Mouse (Mus musculus) neutrophil, adult 5-6 weeks (primary cell): ENCODE results near the gene Zp1. TPM values are rescaled to one million over a fixed set of nuclear protein-coding genes. Genes with fewer than 3 reads are reported as not detected.

ENCODE experiments used
- ATAC-seq: fragments of 151-379, 151-347 bp; 2 replicates; pipeline ENCODE4 v1.8.0; 2017; ENCODE audit warnings: mild to moderate bottlenecking, moderate TSS enrichment; ENCODE audit not compliant: insufficient number of reproducible peaks, poor library complexity, low FRiP score, severe bottlenecking; ENCODE audit errors: extremely low read depth
- total RNA-seq: library from RNA; stranded (forward); fragments of 200-1000 nt; gene quantifications from 2 replicates; pipeline ENCODE4 v1.2.3, GENCODE M21; 2017

Zp1 gene
- total RNA-seq, 1 experiment from 2014 or later = not detected

DNA sequence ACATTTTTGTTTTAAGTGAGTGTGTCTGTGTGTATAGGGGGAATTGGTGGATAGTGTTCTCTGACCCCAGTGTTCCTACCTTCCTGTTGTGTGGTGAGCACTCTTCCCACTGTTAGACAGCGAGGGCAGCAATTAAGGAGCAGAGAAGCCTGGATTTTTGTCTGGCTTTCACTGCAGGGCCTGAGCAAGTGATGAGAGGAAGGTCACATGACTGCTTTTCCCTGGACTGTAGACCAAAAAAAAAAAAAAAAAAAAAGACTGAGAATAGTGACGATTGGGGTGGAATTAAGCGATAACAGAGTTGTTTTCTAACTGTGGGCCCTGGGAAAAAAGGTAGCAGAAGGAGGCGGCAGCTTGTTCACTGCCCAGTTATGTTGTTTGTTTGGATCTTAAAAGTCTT lies 6.2 kb upstream of the Zp1 start:
- ATAC-seq = no peak

DNA sequence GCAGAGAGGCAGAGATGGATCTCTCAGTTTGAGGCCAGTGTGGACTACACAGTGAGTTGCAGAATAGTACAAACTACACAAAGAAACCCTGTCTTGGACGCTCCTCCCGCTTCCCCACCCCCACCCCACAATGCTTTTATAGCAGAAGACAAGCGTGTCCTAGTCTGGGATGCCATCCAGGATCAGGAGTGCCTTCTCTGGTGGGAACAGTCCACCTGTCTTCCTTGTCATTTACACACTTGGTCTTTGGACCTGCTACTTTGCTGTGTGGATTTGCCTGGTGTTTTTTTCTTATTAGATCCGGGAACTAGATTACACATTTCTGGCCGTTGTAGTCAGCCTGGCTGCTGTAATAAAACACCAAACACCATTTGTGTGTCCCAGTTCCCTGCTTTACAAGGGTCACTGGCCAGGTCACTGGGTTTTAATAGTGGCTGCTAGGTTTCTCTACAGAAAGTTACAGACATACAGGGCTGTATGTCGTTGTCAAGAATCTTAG lies 5.7 kb upstream of the Zp1 start:
- ATAC-seq = no peak

DNA sequence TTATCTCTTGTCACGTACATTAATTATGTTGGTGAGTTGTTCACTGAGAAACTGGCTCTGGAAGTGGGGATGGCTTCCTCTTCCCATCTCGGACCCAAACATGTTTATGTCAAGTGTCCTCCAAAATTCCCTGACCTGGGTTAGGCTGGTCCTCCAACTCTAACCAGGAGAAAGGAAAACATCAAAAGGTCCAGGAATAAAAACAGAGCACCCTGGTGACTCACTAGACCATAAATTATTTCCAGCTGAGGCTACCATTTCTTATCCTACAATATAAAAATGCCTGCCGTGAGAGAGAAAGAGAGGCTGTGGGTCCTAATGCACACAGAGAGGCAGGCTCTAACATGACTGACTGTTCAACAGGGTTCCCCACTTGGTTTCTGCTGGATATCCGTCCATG lies 3.8 kb upstream of the Zp1 start:
- no peak for ATAC-seq

DNA sequence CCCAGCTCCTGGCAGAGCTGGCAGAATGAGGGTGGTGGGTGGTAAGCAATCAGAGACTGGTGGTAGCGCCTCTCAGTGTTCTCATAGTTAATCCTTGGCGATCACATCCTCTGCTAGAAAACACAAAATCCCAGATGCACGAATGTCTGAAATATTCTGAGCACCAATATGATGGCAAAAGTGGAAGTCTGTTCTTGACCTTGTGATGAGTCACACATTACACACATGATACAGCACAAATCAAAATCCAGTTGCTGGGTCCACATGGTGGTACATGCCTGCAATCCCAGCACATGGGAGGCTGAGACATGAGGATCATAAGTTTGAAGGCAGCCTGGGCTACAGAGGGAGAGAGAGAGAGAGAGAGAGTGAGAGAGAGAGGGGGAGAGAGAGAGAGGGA lies 626 bp upstream of the Zp1 start:
- no peak for ATAC-seq

DNA sequence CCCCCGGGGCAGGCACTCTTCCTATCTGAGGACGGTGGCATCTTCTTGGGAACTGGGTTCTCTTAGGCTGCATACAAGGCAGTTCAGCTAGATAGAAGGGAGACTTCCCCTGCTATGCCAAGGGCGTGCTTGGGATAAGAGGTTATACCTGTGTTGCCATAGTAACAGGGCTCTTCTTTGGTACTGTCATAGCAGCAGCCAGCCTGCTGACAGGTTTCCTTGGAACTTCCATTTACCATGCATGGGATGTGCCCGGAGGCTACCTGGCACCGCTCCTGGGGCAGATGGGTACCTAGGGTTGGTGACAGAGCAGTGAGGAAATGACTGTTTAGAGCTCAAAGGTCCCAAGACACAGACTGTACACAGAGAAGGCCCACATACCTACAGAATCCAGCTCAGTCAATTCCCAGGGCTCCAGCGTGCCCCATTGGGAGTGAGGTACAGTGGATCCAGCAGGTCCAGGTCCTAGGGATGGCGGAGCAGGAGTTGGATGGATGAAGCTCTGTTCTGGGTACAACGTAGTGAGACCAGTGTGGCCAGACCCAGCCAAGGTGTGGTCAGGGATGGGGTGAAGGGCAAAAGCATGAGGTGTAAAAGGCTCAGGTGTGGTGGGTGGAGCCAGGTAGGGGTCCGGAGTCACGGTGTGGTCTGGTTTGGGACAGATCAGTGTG lies 2.0 kb downstream of the Zp1 start:
- ATAC-seq = no peak

DNA sequence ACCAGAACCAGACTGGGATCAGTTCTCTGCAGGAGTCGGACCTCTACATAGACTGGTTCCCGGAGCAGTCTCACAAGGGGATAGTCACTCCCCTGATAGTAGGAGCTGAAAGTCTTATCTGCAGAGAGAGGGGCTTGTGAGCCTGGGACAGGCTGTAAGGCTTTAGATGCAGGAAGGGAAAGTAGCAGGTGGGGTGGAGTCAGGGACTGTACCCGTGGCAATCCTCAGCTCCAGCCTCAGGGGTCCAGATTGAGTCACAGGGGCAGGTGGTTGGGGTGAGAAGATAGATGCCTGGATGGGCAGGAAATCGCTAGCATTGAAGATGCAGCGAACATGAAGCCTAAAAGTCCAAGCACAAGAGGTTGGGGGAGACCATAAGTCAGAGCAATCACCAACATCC lies 3.9 kb downstream of the Zp1 start:
- no peak for ATAC-seq

DNA sequence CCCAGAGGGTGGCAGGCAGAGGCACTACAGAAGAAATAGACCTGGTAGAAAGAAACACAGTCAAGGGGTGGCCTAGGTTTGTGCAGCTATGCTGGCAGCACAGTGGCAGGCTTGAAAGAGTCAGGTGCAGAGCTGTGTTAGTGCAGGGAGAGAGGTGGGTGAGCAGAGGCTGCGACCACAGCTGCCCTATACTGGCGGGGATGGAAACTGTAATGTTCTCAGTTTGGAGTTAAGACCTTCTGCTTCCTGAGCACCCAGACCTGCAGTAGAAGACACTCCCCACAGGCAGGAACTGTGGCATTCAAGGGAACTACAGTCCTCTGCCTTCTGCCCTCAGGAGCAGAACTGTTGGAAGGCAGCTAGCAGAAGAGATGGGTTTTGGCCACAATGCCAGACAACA lies 5.6 kb downstream of the Zp1 start:
- ATAC-seq = no peak

DNA sequence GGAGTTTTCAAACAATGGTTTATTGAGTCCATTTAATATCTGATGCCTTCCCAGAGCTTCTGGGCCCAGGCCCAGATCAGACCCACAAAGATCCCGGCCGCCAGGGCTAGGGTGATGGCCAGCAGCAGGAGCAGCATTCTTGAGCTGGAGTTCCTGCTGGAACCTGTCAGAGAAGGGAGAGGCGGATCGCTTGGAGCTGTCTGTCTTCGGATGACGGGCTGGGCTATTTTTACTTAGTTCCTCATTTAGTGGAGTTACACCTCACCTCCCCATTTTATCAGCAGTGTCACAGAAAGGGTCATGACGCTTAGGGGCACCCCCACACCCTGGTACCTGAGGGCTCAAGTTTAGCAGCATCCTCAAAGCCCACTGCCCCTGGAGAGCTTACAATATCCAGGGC lies 6.1 kb downstream of the Zp1 start:
- ATAC-seq = peak; percentile 55

DNA sequence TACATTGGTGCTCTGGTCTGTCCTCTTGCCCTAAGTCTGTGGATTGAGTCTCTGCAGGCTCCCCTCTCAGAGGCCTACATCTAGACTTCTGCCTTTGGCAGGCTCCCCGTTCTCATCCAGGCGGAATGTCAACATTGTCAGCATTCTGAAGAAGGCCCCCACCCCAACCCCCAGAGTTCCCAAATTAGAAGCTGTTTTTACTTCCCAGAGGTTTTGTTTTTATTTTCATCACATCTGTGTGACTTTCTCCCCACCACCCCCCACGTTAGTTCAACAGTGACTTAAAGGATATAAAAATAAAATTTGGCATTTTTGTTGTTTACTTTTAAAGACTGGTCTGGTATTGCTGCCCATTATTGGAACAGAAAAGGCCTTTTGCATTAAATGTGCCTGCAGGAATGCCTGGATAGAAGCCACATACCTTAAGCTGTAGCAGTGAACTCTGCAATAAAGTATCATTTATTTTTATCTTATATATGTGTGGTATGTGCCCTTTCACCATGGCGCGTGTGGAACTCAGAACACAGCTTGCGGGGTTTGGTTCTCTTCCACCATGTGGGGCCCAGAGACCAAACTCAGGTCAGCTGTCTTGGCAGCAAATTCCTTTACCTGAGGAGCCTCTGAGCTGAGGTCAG lies 11.2 kb downstream of the Zp1 start:
- no peak for ATAC-seq

DNA sequence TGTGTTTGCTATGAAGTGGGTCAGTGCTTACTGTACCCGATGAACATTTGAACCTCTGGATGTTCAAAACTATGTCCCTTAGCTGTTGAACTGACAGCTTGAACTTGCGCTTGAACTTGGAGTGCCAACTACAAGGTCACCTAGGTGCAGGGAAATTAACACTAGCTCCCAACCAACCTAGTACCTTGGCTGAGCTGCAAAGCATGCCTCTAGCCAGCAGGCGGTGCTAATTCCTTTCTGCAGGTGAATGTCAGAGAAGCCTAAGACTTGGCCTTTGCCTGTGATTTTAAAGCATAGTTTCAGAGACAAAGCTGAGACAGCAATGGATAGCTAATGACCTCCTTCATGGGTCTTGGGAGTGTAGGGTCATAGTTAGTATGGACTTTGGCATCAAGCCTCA lies 12.5 kb downstream of the Zp1 start:
- ATAC-seq = peak; percentile 43; the same call in 1 of the 2 replicates

DNA sequence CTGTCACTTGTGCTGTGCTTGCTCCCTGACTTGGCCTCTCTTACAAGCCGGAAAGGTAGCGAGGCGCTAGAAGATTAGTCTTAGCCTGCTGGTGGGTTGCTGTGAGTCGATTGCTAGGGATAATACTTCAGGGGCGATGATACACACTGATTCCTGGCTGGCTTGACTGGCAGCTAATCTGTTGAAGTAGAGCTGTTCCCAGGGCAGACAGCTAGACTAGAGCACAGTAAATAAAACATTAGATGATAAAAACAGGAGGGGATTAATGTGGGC lies 14.8 kb downstream of the Zp1 start:
- no peak for ATAC-seq

DNA sequence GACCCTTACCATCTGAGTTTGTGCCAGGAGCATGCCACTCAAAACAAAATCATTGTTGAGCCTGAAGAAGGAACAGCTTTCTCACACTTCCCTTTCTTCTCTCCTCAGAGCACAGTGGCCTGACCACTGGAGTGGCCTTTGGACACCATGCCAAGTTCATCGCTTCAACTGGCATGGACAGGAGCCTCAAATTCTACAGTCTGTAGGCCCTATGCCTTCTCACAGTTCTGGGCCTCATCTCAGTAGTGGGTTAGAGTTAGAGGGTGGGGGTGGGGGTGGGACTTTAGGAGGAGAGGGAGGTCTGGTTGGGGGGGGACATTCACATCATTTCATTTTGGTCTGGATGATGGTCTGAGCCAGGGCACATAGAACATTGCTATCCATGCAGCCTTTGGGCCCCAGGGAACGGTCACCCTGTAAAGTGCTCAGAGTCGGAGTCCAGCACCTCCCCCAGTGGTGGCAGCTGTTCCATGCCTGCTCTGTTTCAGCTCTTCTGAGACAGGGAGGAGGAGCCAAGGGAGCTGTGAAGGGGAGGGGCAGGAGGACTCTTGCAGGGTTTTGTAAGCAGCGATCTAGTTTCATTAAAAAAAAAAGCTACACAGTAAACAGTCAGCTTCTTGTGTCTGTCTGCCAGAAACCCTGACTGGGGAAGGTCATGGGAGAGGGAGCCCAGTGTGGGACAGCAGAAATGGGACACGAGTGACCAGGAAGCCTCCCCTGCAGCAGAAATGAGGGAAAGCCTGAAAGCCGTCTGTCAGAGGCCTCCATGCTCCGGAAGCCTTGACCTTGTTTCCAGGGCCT lies 15.3 kb downstream of the Zp1 start:
- no peak for ATAC-seq

DNA sequence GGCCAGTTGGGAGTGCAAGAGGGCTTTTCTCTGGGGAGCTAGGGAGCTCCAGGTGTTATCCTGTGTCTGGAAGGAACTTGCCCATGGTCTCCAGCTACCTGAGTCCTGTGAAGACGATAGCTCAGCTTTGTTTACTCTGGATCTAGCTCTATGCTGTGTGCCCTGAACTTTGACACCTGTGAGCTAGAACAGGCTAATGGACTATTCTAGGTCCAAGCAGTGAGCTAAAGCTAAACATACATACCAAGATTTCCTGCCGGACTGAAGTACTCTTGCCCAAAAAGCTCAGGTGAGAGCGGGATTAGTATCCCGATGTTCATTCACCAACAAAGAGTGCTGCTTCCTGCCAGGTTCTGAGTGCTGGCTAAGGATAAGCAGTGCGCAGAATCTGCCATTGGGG lies 15.9 kb downstream of the Zp1 start:
- ATAC-seq = no peak

DNA sequence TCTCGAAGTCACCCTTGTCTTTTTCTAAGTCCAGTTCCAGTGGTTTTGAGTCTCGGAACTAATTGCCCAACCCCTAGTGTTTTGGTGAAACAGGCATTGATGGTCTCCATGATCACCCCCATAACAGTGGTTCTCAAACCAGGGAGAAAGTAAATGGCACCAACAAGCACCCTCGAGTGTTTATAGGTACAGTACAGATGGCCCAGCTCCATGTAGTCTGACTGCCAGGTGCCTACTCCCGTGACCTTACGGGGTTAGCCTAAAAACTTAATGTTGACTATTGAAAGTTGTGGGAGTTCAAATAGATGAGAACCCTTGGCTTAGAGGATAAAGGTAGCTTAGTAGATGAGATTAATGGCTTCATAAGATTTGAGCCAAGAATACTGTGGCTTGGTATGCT lies 19.4 kb downstream of the Zp1 start:
- ATAC-seq = no peak

DNA sequence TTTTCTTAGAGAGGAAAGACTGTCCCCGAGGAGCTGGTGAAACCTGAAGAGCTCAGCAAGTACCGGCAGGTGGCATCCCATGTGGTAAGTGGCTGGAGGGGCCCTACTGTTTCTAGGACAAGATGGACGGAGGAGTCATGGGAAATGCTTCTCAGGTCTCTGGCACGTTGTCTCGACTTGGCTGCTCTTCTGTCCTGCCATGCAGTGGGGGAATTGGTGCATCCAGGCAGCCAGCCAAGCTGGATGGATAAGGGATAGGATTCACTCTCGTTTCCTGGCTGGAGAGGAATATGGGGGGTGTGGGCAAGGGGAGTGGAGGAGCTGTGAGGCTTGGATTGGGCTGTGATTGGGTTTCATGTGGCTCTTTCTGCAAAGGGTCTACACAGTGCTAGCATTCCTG lies 20.1 kb downstream of the Zp1 start:
- ATAC-seq = no peak

DNA sequence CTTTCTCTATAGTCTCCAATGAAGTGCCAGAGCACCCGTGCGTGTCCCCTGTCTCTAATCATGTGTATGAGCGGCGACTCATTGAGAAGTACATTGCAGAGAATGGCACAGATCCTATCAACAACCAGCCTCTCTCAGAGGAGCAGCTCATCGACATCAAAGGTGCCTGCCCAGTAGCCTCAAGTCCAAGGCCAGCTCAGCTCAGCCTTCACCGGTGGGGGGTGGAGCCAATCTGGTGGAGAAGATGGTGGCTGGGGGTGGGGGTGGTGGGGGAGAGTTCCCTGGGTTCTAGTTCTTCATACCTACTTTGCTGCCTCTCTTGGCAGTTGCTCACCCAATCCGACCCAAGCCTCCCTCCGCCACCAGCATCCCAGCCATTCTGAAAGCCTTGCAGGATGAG lies 22.9 kb downstream of the Zp1 start:
- no peak for ATAC-seq

DNA sequence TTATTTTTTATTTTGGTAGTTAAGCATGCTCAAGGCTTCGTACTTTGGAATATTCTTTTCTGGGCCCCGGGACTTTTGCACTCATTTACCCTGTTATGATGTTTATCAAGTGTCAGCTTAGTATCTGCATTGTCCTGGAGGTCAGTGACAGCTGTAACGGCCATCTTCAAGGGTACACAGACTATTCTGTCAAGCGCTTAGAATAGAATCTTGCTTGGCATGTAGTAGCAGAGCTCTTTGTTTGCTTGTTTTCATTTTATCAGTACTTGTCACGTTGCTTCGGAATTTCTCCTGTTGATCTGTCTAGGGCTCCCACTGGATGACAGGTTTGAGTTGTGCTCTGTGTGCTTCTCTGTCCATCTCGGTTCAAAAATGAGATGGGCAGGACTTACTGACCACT lies 23.6 kb downstream of the Zp1 start:
- no peak for ATAC-seq

DNA sequence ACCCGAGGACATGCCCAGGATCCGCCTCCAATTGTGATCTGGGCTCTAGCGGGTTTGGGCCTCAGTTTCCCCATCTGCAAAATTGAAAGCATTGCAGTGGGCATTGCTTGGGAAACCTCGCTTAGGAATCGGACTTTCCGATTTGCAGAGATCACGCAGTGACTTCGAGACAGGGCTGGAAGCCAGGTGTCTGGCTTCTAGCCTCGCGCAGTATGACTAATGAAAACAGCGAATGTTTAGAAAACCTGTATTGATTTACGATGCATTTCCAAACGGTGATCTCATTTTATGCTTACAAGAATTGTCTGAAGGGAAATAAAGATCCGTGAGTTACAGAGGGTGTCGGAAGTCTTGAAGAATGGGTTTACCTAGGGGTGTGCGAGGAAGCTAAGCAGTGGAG lies 24.7 kb downstream of the Zp1 start:
- no peak for ATAC-seq

DNA sequence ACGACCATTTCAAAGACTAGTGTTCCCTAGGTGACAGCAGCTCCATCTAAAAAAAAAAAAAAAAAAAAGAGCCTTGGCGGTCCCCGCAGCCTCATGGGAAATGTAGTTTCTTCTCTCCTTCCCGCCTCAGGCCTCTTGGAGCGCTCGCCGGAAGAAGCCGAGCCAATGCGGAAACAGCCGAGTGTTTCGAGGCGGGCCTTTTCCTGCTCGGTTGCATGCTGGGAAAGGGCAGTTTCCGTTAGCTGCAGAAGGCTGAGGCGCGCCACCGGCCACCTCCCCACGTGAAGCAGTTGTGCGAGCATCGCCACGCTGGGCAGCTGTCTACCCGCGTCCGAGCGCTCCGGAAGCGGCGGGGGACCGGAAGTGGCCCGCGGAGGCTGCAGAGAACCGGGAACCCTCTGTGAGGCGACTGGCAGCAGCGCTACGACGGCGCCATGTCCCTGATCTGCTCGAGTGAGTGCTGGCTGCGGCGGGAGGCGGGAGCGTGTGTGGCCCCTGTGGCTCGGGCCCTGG lies 25.4 kb downstream of the Zp1 start, which contains the start of gene Prpf19:
Gene Prpf19 (plus strand): TSS at position 216 of the 513 bp plus-strand sequence.
- ATAC-seq = peak; percentile 99

DNA sequence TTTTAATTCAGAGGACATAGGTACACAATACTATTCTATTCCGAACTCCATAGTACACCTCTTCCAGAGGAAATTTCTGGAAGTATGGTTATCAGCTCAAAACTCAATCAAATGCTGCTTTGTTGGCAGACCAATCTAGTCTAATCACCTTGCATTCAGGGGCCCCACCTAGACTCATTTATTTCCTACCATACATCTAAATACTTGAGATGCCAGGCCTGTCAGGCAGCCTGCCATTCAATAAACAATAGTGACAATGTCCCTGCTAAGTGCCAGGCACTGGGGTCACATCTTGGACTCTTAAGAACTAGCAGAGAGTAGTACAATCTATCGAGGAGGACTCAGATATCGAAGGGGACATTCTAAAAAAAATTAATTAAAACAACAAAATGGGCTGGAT lies 28.2 kb downstream of the Zp1 start:
- no peak for ATAC-seq
